Mouse (Mus musculus): ENCODE data around the gene Naa38. TPM values are rescaled to one million over a fixed set of nuclear protein-coding genes. Genes with fewer than 3 reads are reported as not detected.

The Naa38 gene
- total and polyA plus RNA-seq, 2 experiments from 2014 or later, result 99.0 to 162 TPM

DNA sequence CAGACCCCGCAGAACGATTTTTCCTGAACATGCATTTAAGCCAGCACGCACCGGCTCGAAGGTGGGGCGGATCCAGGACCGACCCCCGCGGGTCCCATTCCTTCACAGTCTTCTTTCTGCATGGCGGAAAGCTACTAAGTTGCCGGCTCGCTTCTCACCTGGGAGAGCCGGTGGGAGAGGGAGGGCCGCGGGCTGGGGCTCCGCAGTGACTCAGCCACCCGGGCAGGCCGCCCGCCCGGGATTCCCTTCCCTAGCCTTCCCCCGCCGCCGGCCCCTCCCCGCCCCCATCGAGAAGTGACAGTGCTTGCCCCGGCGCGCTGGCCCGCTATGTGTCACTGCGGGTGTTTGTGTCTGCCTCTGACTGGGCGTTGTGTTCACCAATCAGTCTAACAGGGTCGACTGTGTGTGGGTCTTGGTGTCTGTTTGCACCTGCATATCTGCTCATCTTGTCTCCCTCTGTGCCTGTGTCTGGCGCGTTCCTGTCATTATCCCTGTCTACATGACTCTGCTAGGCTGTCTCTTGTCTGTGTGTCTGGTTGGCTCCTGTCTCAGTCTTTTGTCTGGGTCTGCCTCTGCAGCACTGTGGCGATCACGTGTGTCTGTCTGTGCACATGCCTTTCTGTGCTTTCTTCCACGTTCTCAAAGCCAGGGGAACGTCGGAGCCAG is 16.4 kb downstream of the Naa38 start:
- DNase-seq (ENCODE audit: low spot score) (peak; percentile 70), ATAC-seq (no peak)
- H3K9ac ChIP-seq (replicated peaks; ENCODE audit: low read length), result peak overlapping the region; percentile 91
- WGBS, result 1% methylated on average over 39 of the region's 39 CpGs
- no peaks in the 10 kb centered on the region for H3K9me3 ChIP-seq (ENCODE audit: low read length)
- H3K4me1 ChIP-seq (ENCODE audit: insufficient read depth, low read length), result peaks cover 40% of the 10 kb centered on the region
- H3K4me2 ChIP-seq (ENCODE audit: low read depth, low read length), result peak overlapping the region; percentile 98
- no peak for TF ChIP-seq CTCF (IDR thresholded peaks at IDR 0.05; ENCODE audit: low read depth)
- peaks cover 10% of the 10 kb centered on the region; the same call in 1 of the 2 replicates for H3K36me3 ChIP-seq (ENCODE audit: insufficient read depth, low read length)
- no peaks in the 10 kb centered on the region for H3K27me3 ChIP-seq (ENCODE audit: insufficient read depth, low read length)
- peak overlapping the region; percentile 79 for H3K4me3 ChIP-seq (ENCODE audit: low read length)
- H3K27ac ChIP-seq, result peak overlapping the region; percentile 86

DNA sequence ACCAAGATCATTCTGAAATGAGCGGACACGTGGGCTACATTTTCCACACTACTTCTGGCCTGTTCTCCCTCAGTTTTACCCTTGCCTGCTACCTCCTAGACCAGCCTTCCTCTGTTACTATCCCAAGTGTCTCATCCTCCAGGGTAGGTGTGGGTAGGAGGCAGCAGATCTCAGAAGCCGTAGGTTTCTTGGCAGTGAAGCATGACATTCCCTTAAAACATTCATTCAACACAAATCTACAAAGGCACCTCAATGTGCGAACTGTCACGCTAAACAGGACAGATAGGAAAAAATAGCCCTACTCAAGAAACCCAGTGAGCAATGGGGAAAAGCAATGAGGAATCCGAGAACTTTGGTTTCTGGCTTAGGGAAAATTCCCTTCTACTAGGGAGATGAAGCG is 17.3 kb downstream of the Naa38 start:
- Histone ChIP-seq H3K27ac (peak overlapping the region; percentile 99; the same call in 1 of the 2 replicates), H3K27me3 (ENCODE audit: insufficient read depth, low read length) (no peaks in the 10 kb centered on the region), H3K4me1 (ENCODE audit: insufficient read depth, low read length) (peaks cover 44% of the 10 kb centered on the region), H3K4me2 (ENCODE audit: low read depth, low read length) (peak overlapping the region; percentile 98), H3K9ac (replicated peaks; ENCODE audit: low read length) (peak overlapping the region; percentile 14), H3K4me3 (ENCODE audit: low read length) (peak overlapping the region; percentile 67), H3K36me3 (ENCODE audit: insufficient read depth, low read length) (0 out of 2 replicates have a peak, but pooled peaks cover 2% of the 10 kb centered on the region), H3K9me3 (ENCODE audit: low read length) (no peaks in the 10 kb centered on the region)
- no peak for TF ChIP-seq CTCF (IDR thresholded peaks at IDR 0.05; ENCODE audit: low read depth)
- 51% methylated on average over 7 of the region's 7 CpGs for WGBS
- DNase-seq (ENCODE audit: low spot score), result no peak
- no peak for ATAC-seq

DNA sequence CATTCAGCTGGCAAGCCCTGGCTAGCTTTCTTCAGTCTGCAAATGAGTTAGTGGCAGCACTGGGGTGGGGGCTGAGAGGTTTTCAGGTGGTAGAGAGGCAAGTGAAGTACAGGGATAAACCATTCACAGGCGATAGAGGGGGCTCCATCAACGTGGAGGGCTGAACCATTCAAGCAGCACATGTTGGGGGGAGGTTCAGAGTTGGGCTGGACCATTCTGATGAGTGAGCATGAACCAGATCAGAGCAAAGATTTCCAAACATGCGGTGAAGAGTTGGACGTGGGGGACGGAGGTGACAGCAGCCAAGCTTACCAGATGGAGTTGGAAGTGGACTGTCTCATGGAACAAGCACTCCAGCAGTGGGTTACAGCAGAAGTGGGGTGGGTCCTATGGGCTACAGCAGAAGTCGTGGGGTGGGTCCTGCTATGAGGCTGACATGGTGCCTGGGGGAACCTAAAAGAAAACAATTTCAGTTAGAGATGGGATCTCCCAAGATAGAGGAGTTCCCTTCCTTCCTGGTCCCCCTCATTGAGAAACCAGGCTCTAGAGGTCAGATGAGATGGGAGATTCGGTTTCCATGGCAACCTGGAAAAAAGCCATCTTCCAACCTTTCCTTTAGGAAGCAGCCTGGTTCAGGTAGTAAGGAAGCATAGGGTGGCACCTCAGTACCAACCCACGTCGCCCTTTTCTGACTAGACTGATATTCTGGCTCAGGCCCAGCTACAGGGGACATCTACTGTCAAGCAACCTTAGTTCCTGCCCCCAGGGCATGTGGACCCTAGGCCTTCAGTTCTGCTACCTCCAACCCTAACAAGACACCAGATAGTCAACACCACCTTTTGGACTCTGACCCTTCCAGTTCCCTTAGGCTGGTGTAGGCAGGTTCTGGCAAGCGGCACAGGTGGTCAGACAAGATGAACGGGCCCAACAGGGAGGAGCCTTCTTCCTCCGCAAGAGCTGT is 18.2 kb downstream of the Naa38 start, which contains the start of gene Kdm6b:
Gene Kdm6b (minus strand): TSS at position 455 of the 961 bp plus-strand sequence.
- H3K9me3 ChIP-seq (ENCODE audit: low read length), result no peaks in the 10 kb centered on the region
- peak; percentile 40 for TF ChIP-seq CTCF (IDR thresholded peaks at IDR 0.05; ENCODE audit: low read depth)
- H3K4me1 ChIP-seq (ENCODE audit: insufficient read depth, low read length), result peaks cover 36% of the 10 kb centered on the region
- 19% methylated on average over 12 of the region's 12 CpGs for WGBS
- H3K4me2 ChIP-seq (ENCODE audit: low read depth, low read length), result peak within 1 kb of the TSS; percentile 98
- H3K36me3 ChIP-seq (ENCODE audit: insufficient read depth, low read length), result no peaks in the 10 kb centered on the region
- ATAC-seq (no peak), DNase-seq (ENCODE audit: low spot score) (peak; percentile 86)
- H3K27ac ChIP-seq, result peak within 1 kb of the TSS; percentile 99
- no peaks in the 10 kb centered on the region for H3K27me3 ChIP-seq (ENCODE audit: insufficient read depth, low read length)
- H3K9ac ChIP-seq (replicated peaks; ENCODE audit: low read length), result peak within 1 kb of the TSS; percentile 88
- H3K4me3 ChIP-seq (ENCODE audit: low read length), result peak within 1 kb of the TSS; percentile 67

DNA sequence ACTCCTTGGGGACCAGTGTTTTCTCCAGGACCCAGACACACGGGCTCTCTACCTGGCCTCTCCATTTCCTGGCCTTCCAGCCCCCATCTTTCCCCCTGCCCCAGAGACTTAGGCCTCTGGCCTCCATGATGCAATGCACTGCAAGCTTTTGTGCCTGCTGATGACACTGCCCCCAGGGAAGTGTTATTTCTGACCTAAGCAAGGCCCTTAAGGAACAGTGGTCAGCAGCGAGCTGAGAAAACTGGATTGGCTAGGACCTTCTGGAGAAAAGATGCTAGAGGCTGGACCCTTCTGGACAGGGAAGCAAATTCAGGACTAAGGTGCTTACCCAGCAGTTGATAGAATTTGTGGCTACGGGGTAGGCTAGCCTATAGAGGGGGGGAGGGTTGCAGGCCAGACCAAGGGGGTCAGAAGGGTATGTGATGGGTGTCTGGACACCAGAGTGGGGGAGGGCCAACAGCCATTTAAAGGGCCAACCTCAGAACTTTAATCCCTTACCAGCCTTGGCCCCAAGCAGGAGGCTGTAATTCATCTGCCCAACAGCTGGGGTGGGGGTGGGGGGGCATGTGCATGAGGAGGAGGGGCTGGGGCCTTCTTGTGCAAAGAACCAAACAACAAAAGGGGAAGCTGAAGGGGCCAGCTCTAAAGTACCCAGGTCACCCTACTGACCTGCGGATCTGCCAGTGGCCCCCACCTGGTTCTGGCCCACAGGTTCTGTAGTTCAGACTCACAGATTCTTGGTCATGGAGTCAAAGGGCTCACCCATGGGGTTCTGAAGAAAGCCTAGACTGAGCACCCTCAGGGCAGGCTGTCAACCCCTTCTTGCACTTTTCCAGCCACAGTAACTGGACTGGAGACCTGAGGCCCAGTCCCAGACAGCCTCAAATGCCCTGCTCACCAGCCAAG is 19.4 kb downstream of the Naa38 start:
- Histone ChIP-seq H3K4me3 (ENCODE audit: low read length) (peak overlapping the region; percentile 67), H3K4me1 (ENCODE audit: insufficient read depth, low read length) (peaks cover 39% of the 10 kb centered on the region), H3K4me2 (ENCODE audit: low read depth, low read length) (peak overlapping the region; percentile 98), H3K27me3 (ENCODE audit: insufficient read depth, low read length) (no peaks in the 10 kb centered on the region), H3K36me3 (ENCODE audit: insufficient read depth, low read length) (no peaks in the 10 kb centered on the region), H3K9me3 (ENCODE audit: low read length) (no peaks in the 10 kb centered on the region), H3K27ac (peak overlapping the region; percentile 99), H3K9ac (replicated peaks; ENCODE audit: low read length) (peak overlapping the region; percentile 88)
- DNase-seq (ENCODE audit: low spot score) (no peak), ATAC-seq (no peak)
- WGBS, result 14% methylated on average over 4 of the region's 4 CpGs
- no peak for TF ChIP-seq CTCF (IDR thresholded peaks at IDR 0.05; ENCODE audit: low read depth)

DNA sequence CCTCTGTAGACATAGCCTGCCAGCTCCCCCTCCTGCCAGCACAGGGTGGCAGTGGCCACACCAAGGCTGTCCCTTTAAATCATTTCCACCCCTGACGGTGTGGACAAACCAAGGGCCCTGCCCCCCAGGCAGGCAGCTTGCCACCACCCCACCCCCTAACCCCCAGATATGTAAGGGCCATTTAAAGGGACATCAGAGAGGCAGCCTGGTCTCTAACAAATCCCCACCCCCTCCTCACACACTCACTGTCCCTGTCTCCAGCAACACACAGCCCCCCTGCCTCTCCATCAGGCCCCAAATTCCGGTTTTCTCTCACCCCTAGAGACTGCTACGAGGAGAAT is 20.0 kb downstream of the Naa38 start:
- Histone ChIP-seq H3K4me2 (ENCODE audit: low read depth, low read length) (peak overlapping the region; percentile 98), H3K4me3 (ENCODE audit: low read length) (peak overlapping the region; percentile 67), H3K27me3 (ENCODE audit: insufficient read depth, low read length) (no peaks in the 10 kb centered on the region), H3K36me3 (ENCODE audit: insufficient read depth, low read length) (no peaks in the 10 kb centered on the region), H3K27ac (peak overlapping the region; percentile 99), H3K9me3 (ENCODE audit: low read length) (no peaks in the 10 kb centered on the region), H3K4me1 (ENCODE audit: insufficient read depth, low read length) (peaks cover 45% of the 10 kb centered on the region), H3K9ac (replicated peaks; ENCODE audit: low read length) (peak overlapping the region; percentile 88)
- DNase-seq (ENCODE audit: low spot score) (peak; percentile 85), ATAC-seq (peak; percentile 22)
- TF ChIP-seq CTCF (IDR thresholded peaks at IDR 0.05; ENCODE audit: low read depth), result peak; percentile 36; the same call in 1 of the 2 replicates
- 0% methylated on average over 3 of the region's 3 CpGs for WGBS
